In genomic region chr3:21626029-21626428, GRCm38 (mm10) we compare ENCODE assay signal across 8 mouse cellular contexts.
DNase-seq lines count a peak whose midpoint lies in the region; ATAC-seq lines count a peak whose summit lies in the region.

No protein-coding gene starts in this region.

- H3K9me3 ChIP-seq in limb, embryonic 13.5 days = no peaks in the 10 kb centered on the region
- H3K9me3 ChIP-seq in limb, embryonic 10.5 days (replicated peaks) = no peaks in the 10 kb centered on the region
- no peaks in the 10 kb centered on the region for H3K9me3 ChIP-seq in liver, embryonic 12.5 days (replicated peaks)
- H3K9me3 ChIP-seq in midbrain, embryonic 11.5 days (ENCODE audit: control insufficient read depth, low read length) = no peaks in the 10 kb centered on the region

- H3K4me2 ChIP-seq in limb, embryonic 13.5 days (replicated peaks) = no peak overlapping the region
- H3K4me2 ChIP-seq in liver, embryonic 12.5 days = no peak overlapping the region
- no peak overlapping the region for H3K4me2 ChIP-seq in midbrain, embryonic 11.5 days

- DNase-seq in cerebellum, adult 11-12 months = peak; percentile 9
- no peak for DNase-seq in cerebellum, adult 11 months
- DNase-seq in limb, embryonic 10.5 days (ENCODE audit: low spot score) = no peak
- DNase-seq in heart, adult 9 months (ENCODE audit: low spot score in 2 of 2) = peak; percentile 44 to 51
- peak; percentile 32 to 42 for DNase-seq in left cerebral cortex, postnatal 25 days (ENCODE audit: low spot score in 2 of 2)
- no peak for DNase-seq in midbrain, embryonic 11.5 days (ENCODE audit: low spot score, missing footprints)

- intact Hi-C loops in left cerebral cortex, postnatal 25 days (cut with DNase I) = no loop called here

- no peaks in the 10 kb centered on the region for H3K36me3 ChIP-seq in limb, embryonic 13.5 days
- no peaks in the 10 kb centered on the region for H3K36me3 ChIP-seq in limb, embryonic 10.5 days
- H3K36me3 ChIP-seq in liver, embryonic 12.5 days = no peaks in the 10 kb centered on the region
- H3K36me3 ChIP-seq in midbrain, embryonic 11.5 days (ENCODE audit: control insufficient read depth, insufficient read depth, low read length) = no peaks in the 10 kb centered on the region

- 22% methylated on average over 3 of the region's 3 CpGs for WGBS in limb, embryonic 13.5 days
- 79% methylated on average over 3 of the region's 3 CpGs for WGBS in limb, embryonic 10.5 days
- 57% methylated on average over 3 of the region's 3 CpGs for WGBS in liver, embryonic 12.5 days (ENCODE audit: insufficient replicate concordance)
- 70% methylated on average over 3 of the region's 3 CpGs for WGBS in midbrain, embryonic 11.5 days

- H3K9ac ChIP-seq in limb, embryonic 13.5 days = no peak overlapping the region
- H3K9ac ChIP-seq in liver, embryonic 12.5 days = no peak overlapping the region
- no peak overlapping the region for H3K9ac ChIP-seq in midbrain, embryonic 11.5 days (ENCODE audit: low read length)

- H3K27ac ChIP-seq in limb, embryonic 13.5 days = peak overlapping the region; percentile 40; the same call in 1 of the 2 replicates
- H3K27ac ChIP-seq in limb, embryonic 10.5 days = no peak overlapping the region
- H3K27ac ChIP-seq in liver, embryonic 12.5 days = no peak overlapping the region
- H3K27ac ChIP-seq in midbrain, embryonic 11.5 days (ENCODE audit: low read depth, low read length) = no peak overlapping the region

- H3K4me1 ChIP-seq in limb, embryonic 13.5 days = 0 out of 2 replicates have a peak, but pooled peaks cover 7% of the 10 kb centered on the region
- no peaks in the 10 kb centered on the region for H3K4me1 ChIP-seq in limb, embryonic 10.5 days
- no peaks in the 10 kb centered on the region for H3K4me1 ChIP-seq in liver, embryonic 12.5 days
- H3K4me1 ChIP-seq in midbrain, embryonic 11.5 days (ENCODE audit: control insufficient read depth, insufficient read depth, low read length) = no peaks in the 10 kb centered on the region

- no peaks in the 10 kb centered on the region for H3K27me3 ChIP-seq in limb, embryonic 13.5 days
- H3K27me3 ChIP-seq in limb, embryonic 10.5 days (ENCODE audit: low read depth, poor library complexity, severe bottlenecking) = no peaks in the 10 kb centered on the region
- H3K27me3 ChIP-seq in liver, embryonic 12.5 days (replicated peaks) = no peaks in the 10 kb centered on the region
- no peaks in the 10 kb centered on the region for H3K27me3 ChIP-seq in midbrain, embryonic 11.5 days (ENCODE audit: control insufficient read depth, insufficient read depth, low read length)

- ATAC-seq in limb, embryonic 13.5 days (ENCODE audit: low FRiP score, low read depth) = no peak
- ATAC-seq in liver, embryonic 12.5 days = no peak
- no peak for ATAC-seq in midbrain, embryonic 11.5 days (ENCODE audit: low FRiP score)

- no peak overlapping the region for H3K4me3 ChIP-seq in limb, embryonic 13.5 days
- no peak overlapping the region for H3K4me3 ChIP-seq in limb, embryonic 10.5 days
- no peak overlapping the region for H3K4me3 ChIP-seq in liver, embryonic 12.5 days
- H3K4me3 ChIP-seq in midbrain, embryonic 11.5 days (ENCODE audit: low read depth, low read length) = no peak overlapping the region

Comparison
In these comparisons a context has a peak if more than half of its experiments do, and no peak if none do; other contexts are left out.
1. DNase-seq: peak in cerebellum, adult 11-12 months (single experiment), heart, adult 9 months (2 of 2) and left cerebral cortex, postnatal 25 days (2 of 2); none in cerebellum, adult 11 months (single experiment), limb, embryonic 10.5 days (single experiment) and midbrain, embryonic 11.5 days (single experiment).